Mouse (Mus musculus) lung, embryonic 16.5 days (tissue): ENCODE measurements around the gene Tuba3b. TPM values are rescaled to one million over a fixed set of nuclear protein-coding genes. Genes with fewer than 3 reads are reported as not detected.

Source experiments
- ATAC-seq: fragments of 200-750 bp; cut with Nextera tagmentation; 2 replicates; pipeline ENCODE4 v1.8.0; 2017; ENCODE audit warnings: low read depth, mild to moderate bottlenecking, moderate library complexity
- H3K27ac ChIP-seq: fragments of 300-500 bp; sonication (generic); 2 replicates; pipeline ENCODE4 v1.5.1; 2014; ENCODE audit warnings: mild to moderate bottlenecking, control low read depth, low read length
- H3K27me3 ChIP-seq: fragments of 300-500 bp; sonication (generic); 2 replicates; pipeline ENCODE4 v1.6.1; 2014; ENCODE audit warnings: low read depth, low read length, mixed read lengths; ENCODE audit not compliant: control insufficient read depth, insufficient read depth
- H3K36me3 ChIP-seq: fragments of 300-500 bp; sonication (generic); 2 replicates; pipeline ENCODE4 v1.6.1; 2014; ENCODE audit warnings: low read length; ENCODE audit not compliant: control insufficient read depth, insufficient read depth
- H3K4me1 ChIP-seq: fragments of 300-500 bp; sonication (generic); replicated peaks from 2 replicates; pipeline ENCODE4 v1.6.1; 2014; ENCODE audit warnings: low read length, mixed read lengths; ENCODE audit not compliant: control insufficient read depth, insufficient read depth
- H3K4me2 ChIP-seq: fragments of 300-500 bp; sonication (generic); 2 replicates; pipeline ENCODE4 v1.6.1; 2014; ENCODE audit warnings: low read depth, low read length, control low read depth
- H3K4me3 ChIP-seq: fragments of 300-500 bp; sonication (generic); 2 replicates; pipeline ENCODE4 v1.5.1; 2014; ENCODE audit warnings: mild to moderate bottlenecking, low read length, control low read depth
- H3K9ac ChIP-seq: fragments of 300-500 bp; sonication (generic); 2 replicates; pipeline ENCODE4 v1.6.1; 2014; ENCODE audit warnings: low read length, control low read depth
- H3K9me3 ChIP-seq: fragments of 300-500 bp; sonication (generic); 2 replicates; pipeline ENCODE4 v1.6.1; 2016; ENCODE audit warnings: low read length; ENCODE audit not compliant: control insufficient read depth
- WGBS: fragments of 180-500 bp; shearing (Covaris S2); extraction: QIAGEN DNeasy Blood & Tissue Kit; methylation state at CpG from one replicate; pipeline ENCODE4 v1.1.7; 2014; 5-methylcytosine and 5-hydroxymethylcytosine counted together
- polyA plus RNA-seq: library from polyadenylated mRNA; unstranded; fragments of >200 nt; fragmentation: Nextera tagmentation; extraction: Ambion mirVana; gene quantifications from 2 replicates; pipeline ENCODE4 v1.2.1, GENCODE M21; 2015

The Tuba3b gene
- polyA plus RNA-seq, 1 experiment from 2014 or later, result not detected

- no peak overlapping the region for H3K4me2 ChIP-seq
- no peaks in the 10 kb centered on the region for H3K27me3 ChIP-seq
- H3K4me3 ChIP-seq, result no peak overlapping the region
- peak; percentile 28; the same call in 1 of the 2 replicates for ATAC-seq
- H3K27ac ChIP-seq, result no peak overlapping the region
- H3K9me3 ChIP-seq, result peaks cover 2% of the 10 kb centered on the region; the same call in 1 of the 2 replicates
- H3K4me1 ChIP-seq, result no peaks in the 10 kb centered on the region; the same call in none of the 2 replicates
- no peak overlapping the region for H3K9ac ChIP-seq
- WGBS, result 47% methylated on average over 3 of the region's 3 CpGs
- H3K36me3 ChIP-seq, result no peaks in the 10 kb centered on the region
Measured at GRCm38 (mm10) chr6:145667654-145668053, 52.1 kb downstream of the Tuba3b start.

GRCm38 (mm10) chr6:145669596-145670071 is 54.1 kb downstream of the Tuba3b start:
- ATAC-seq, result no peak

More at GRCm38 (mm10) chr6:145669596-145670071, 54.1 kb downstream of the Tuba3b start:
- Histone ChIP-seq H3K4me1 (no peaks in the 10 kb centered on the region; the same call in 1 of the 2 replicates), H3K27me3 (no peaks in the 10 kb centered on the region), H3K9ac (no peak overlapping the region), H3K4me2 (no peak overlapping the region), H3K36me3 (no peaks in the 10 kb centered on the region), H3K4me3 (no peak overlapping the region), H3K9me3 (peaks cover 2% of the 10 kb centered on the region; the same call in 1 of the 2 replicates), H3K27ac (no peak overlapping the region)
- WGBS, result 65% methylated on average over 10 of the region's 10 CpGs

Other genes starting within 250 kb of the Tuba3b start
- 0.83 and 1.3 TPM in 2 replicates for gene Lmntd1, start 1.4 kb upstream of the Tuba3b start, polyA plus RNA-seq
- gene Rassf8, start 131.0 kb downstream of the Tuba3b start, polyA plus RNA-seq, result 5.4 and 5.7 TPM in 2 replicates
- 0.63 and 0.75 TPM in 2 replicates for gene Bhlhe41, start 249.8 kb downstream of the Tuba3b start, polyA plus RNA-seq